Mouse (Mus musculus) ES-E14 (cell line): ENCODE results near the gene Ccdc7a. TPM values are rescaled to one million over a fixed set of nuclear protein-coding genes. Genes with fewer than 3 reads are reported as not detected.

Experiments used
- DNase-seq: peaks from one replicate; pipeline ENCODE4 v3.0.0-alpha.2; 2013; ENCODE audit warnings: low read depth, low spot score
- H3K27ac ChIP-seq: 2 replicates; pipeline ENCODE4 v1.5.1; 2012; ENCODE audit warnings: low read depth, mild to moderate bottlenecking, low read length, moderate library complexity, mixed read lengths; ENCODE audit not compliant: poor library complexity, insufficient read depth, severe bottlenecking
- H3K36me3 ChIP-seq: 2 replicates; pipeline ENCODE4 v1.6.1; 2012; ENCODE audit warnings: mild to moderate bottlenecking, low read length, moderate library complexity, mixed read lengths; ENCODE audit not compliant: control insufficient read depth, poor library complexity, insufficient read depth, severe bottlenecking
- H3K4me1 ChIP-seq, 2 experiments: fragments of 150-350 bp in 1 of 2; sonication (generic) in 1 of 2; 2 replicates each; pipeline ENCODE4 v1.6.1; 2012; ENCODE audit warnings: low read length in 2 of 2, mild to moderate bottlenecking in 1 of 2, mixed read lengths in 1 of 2; ENCODE audit not compliant: control insufficient read depth in 2 of 2, insufficient read depth in 2 of 2, poor library complexity in 1 of 2
- H3K4me3 ChIP-seq, 2 experiments: fragments of 150-350 bp in 1 of 2; sonication (generic) in 1 of 2; 2 replicates each; pipeline ENCODE4 v1.5.1; 2012; ENCODE audit warnings: low read length in 2 of 2, low read depth in 1 of 2, mild to moderate bottlenecking in 1 of 2, mixed read lengths in 1 of 2; ENCODE audit not compliant: insufficient read depth in 1 of 2, poor library complexity in 1 of 2, severe bottlenecking in 1 of 2
- H3K9ac ChIP-seq: 2 replicates; pipeline ENCODE4 v1.6.1; 2012; ENCODE audit warnings: low read depth, mild to moderate bottlenecking, low read length, mixed read lengths; ENCODE audit not compliant: poor library complexity, insufficient read depth, severe bottlenecking
- H3K9me3 ChIP-seq: fragments of 150-350 bp; sonication (generic); 2 replicates; pipeline ENCODE4 v1.6.1; 2012; ENCODE audit warnings: low read depth, mild to moderate bottlenecking, low read length; ENCODE audit not compliant: control insufficient read depth, insufficient read depth
- CHD2 ChIP-seq: IDR thresholded peaks from 2 replicates; pipeline ENCODE4 v1.6.1; 2014; ENCODE audit warnings: mild to moderate bottlenecking, low read depth, low read length, inconsistent platforms
- HCFC1 ChIP-seq: IDR thresholded peaks from 2 replicates; pipeline ENCODE4 v1.6.1; 2012; ENCODE audit warnings: low read length, inconsistent platforms, borderline replicate concordance; ENCODE audit not compliant: insufficient read depth
- MAFK ChIP-seq: IDR thresholded peaks from 2 replicates; pipeline ENCODE4 v1.6.1; 2014; ENCODE audit warnings: mild to moderate bottlenecking, low read depth, low read length, inconsistent platforms; ENCODE audit not compliant: insufficient read depth
- ZC3H11A ChIP-seq: IDR thresholded peaks from 2 replicates; pipeline ENCODE4 v1.6.1; 2012; ENCODE audit warnings: low read depth, mild to moderate bottlenecking, inconsistent platforms, low read length, borderline replicate concordance
- ZNF384 ChIP-seq: IDR thresholded peaks from 2 replicates; pipeline ENCODE4 v1.6.1; 2012; ENCODE audit warnings: low read depth, low read length, inconsistent platforms
- in situ Hi-C, 2 experiments: fragments of 600-800 bp; cut with MboI; formaldehyde crosslinking; loops; one replicate each; pipeline ENCODE4 v1.15.1; 2025; ENCODE audit warnings: low sequenced_read_pairs in 2 of 2, inconsistent platforms in 1 of 2; ENCODE audit not compliant: unreplicated experiment in 2 of 2
- total RNA-seq: library from RNA; depleted of rRNA; stranded (reverse); fragments of 300-350 nt; gene quantifications from 2 replicates; pipeline ENCODE4 v1.2.3, GENCODE M21; 2012

Gene Ccdc7a
- total RNA-seq, 1 experiment = not detected

DNA sequence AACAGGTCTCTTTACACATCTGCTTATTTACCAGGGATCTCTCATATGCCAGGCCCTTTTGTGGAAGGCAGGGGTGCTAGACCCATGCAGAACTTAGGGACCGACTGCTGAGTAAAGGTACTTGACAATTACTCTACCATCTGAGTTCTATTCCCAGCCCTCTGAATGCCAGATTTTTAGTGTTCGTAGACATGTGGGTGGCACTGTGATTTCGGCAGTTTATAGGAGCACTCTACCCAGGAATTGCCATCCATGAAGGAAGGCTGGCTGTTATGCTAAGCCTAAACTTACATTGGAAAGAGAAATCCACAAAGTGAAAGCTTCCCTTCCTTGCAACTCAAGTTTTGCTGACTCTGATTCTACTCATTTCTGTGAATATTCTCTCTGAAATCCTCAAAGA lies 329.6 kb downstream of the Ccdc7a start:
- no peak overlapping the region for H3K9ac ChIP-seq
- no peaks in the 10 kb centered on the region for H3K4me1 ChIP-seq
- H3K27ac ChIP-seq = no peak overlapping the region
- in situ Hi-C loops = no loop called here
- H3K9me3 ChIP-seq = no peaks in the 10 kb centered on the region
- H3K4me3 ChIP-seq = no peak overlapping the region
- TF ChIP-seq HCFC1 = no peak
- TF ChIP-seq CHD2 = no peak
- no peak for TF ChIP-seq MAFK
- no peak for TF ChIP-seq ZC3H11A
- no peak for TF ChIP-seq ZNF384
- H3K36me3 ChIP-seq = no peaks in the 10 kb centered on the region; the same call in 1 of the 2 replicates
- DNase-seq = no peak

DNA sequence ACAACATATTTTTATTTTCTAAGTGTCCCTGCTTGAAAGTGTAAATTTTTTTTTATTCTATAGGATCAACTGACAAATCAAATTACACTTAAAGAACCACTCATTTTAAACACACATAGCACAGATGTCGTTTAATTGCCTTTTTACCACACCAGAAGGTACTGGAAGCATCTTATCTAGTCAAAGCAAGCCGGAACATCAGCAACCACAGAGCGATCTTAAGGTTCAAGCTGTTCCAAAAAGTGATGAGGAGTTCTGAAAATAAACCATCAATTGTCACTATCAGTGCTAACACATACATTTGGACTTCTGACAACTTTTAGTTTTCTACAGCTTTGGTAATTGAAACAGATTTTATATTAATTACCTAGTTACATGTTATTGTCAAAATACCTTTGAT lies 331.2 kb downstream of the Ccdc7a start:
- Histone ChIP-seq H3K36me3 (no peaks in the 10 kb centered on the region; the same call in 1 of the 2 replicates), H3K4me3 (no peak overlapping the region), H3K27ac (no peak overlapping the region), H3K9me3 (no peaks in the 10 kb centered on the region), H3K9ac (no peak overlapping the region), H3K4me1 (no peaks in the 10 kb centered on the region)
- no peak for TF ChIP-seq ZC3H11A
- TF ChIP-seq MAFK = no peak
- TF ChIP-seq HCFC1 = no peak
- TF ChIP-seq CHD2 = no peak
- TF ChIP-seq ZNF384 = no peak
- in situ Hi-C loops = no loop called here
- DNase-seq = no peak

- Histone ChIP-seq H3K27ac (no peak overlapping the region), H3K9me3 (no peaks in the 10 kb centered on the region), H3K4me1 (no peaks in the 10 kb centered on the region), H3K9ac (no peak overlapping the region), H3K36me3 (no peaks in the 10 kb centered on the region; the same call in 1 of the 2 replicates), H3K4me3 (no peak overlapping the region)
- TF ChIP-seq CHD2 = no peak
- TF ChIP-seq MAFK = no peak
- no peak for TF ChIP-seq ZC3H11A
- TF ChIP-seq ZNF384 = no peak
- no peak for TF ChIP-seq HCFC1
- in situ Hi-C loops = no loop called here
- no peak for DNase-seq
Measured at GRCm38 (mm10) chr8:128732254-128732653, 333.1 kb downstream of the Ccdc7a start.

GRCm38 (mm10) chr8:128727213-128727612 lies 338.1 kb downstream of the Ccdc7a start:
- Histone ChIP-seq H3K9ac (no peak overlapping the region), H3K4me3 (no peak overlapping the region), H3K36me3 (peaks cover 7% of the 10 kb centered on the region), H3K4me1 (no peaks in the 10 kb centered on the region), H3K9me3 (no peaks in the 10 kb centered on the region), H3K27ac (no peak overlapping the region)
- TF ChIP-seq HCFC1 = no peak
- no peak for TF ChIP-seq ZC3H11A
- TF ChIP-seq MAFK = no peak
- TF ChIP-seq ZNF384 = no peak
- TF ChIP-seq CHD2 = no peak
- no peak for DNase-seq
- in situ Hi-C loops = no loop called here

DNA sequence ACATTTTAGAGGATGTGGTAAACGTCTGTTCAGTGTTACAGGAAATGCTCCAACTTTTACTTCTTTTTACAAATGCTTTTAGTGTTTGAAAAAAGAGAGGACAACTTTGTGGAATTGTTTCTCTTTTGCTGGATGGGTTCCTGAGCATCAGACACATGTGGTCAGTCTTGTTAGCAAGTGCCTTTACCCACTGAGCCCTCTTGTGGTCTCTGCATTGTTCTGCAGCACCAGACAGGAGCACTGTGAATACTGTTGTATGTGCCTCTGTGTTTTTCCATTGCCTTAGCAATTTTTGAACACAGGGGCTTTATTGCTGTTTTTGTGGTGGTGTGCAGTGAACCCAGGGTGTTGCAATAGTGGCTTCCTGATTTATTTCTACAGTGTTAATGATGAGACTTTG lies 340.5 kb downstream of the Ccdc7a start:
- H3K36me3 ChIP-seq = peaks cover 9% of the 10 kb centered on the region
- DNase-seq = peak; percentile 9
- H3K9ac ChIP-seq = no peak overlapping the region
- in situ Hi-C loops = no loop called here
- no peak overlapping the region for H3K27ac ChIP-seq
- H3K4me3 ChIP-seq = no peak overlapping the region
- H3K9me3 ChIP-seq = no peaks in the 10 kb centered on the region
- TF ChIP-seq ZNF384 (no peak), ZC3H11A (no peak), CHD2 (no peak), HCFC1 (no peak), MAFK (no peak)
- H3K4me1 ChIP-seq = no peaks in the 10 kb centered on the region
